Mouse (Mus musculus) spleen, postnatal 36 days (tissue): ENCODE measurements at regions not wholly inside any gene's neighbourhood (a gene's known extent, or its start where the extent isn't known, plus 50 kb on each side); places are given as distances from the start of the nearest gene placed in this dataset.

Experiments used
- DNase-seq, 2 experiments: peaks; one replicate each; pipeline ENCODE4 v3.0.0; 2022; ENCODE audit warnings: low spot score in 2 of 2, mixed read lengths in 1 of 2

- no peak for DNase-seq
Observed at GRCm38 (mm10) chr12:52400099-52400498, 103.7 kb upstream of the Arhgap5 start.

- DNase-seq = no peak
Observed at GRCm38 (mm10) chr12:52402711-52403110, 101.1 kb upstream of the Arhgap5 start.

GRCm38 (mm10) chr12:52406386-52406785 lies 97.4 kb upstream of the Arhgap5 start:
- DNase-seq = no peak

GRCm38 (mm10) chr12:52408307-52408895 lies 95.4 kb upstream of the Arhgap5 start:
- no peak for DNase-seq

- no peak for DNase-seq
Observed at GRCm38 (mm10) chr12:52409221-52409620, 94.6 kb upstream of the Arhgap5 start.

GRCm38 (mm10) chr12:52412172-52412571 lies 91.6 kb upstream of the Arhgap5 start:
- DNase-seq = no peak

GRCm38 (mm10) chr12:52413046-52413473 lies 90.7 kb upstream of the Arhgap5 start:
- no peak for DNase-seq

GRCm38 (mm10) chr12:52422729-52423128 lies 81.0 kb upstream of the Arhgap5 start:
- no peak for DNase-seq

GRCm38 (mm10) chr12:52424336-52425034 lies 79.3 kb upstream of the Arhgap5 start:
- no peak for DNase-seq

GRCm38 (mm10) chr12:52429935-52430334 lies 73.8 kb upstream of the Arhgap5 start:
- DNase-seq = no peak

GRCm38 (mm10) chr12:52431933-52432332 lies 71.8 kb upstream of the Arhgap5 start:
- DNase-seq = no peak

GRCm38 (mm10) chr12:52434021-52434420 lies 69.8 kb upstream of the Arhgap5 start:
- DNase-seq = no peak

GRCm38 (mm10) chr12:52435321-52435720 lies 68.5 kb upstream of the Arhgap5 start:
- DNase-seq = no peak

GRCm38 (mm10) chr12:52435795-52436211 lies 68.0 kb upstream of the Arhgap5 start:
- DNase-seq = no peak

GRCm38 (mm10) chr12:52436941-52437340 lies 66.8 kb upstream of the Arhgap5 start:
- no peak for DNase-seq

GRCm38 (mm10) chr12:52439241-52439640 lies 64.5 kb upstream of the Arhgap5 start:
- DNase-seq = no peak

- no peak for DNase-seq
Observed at GRCm38 (mm10) chr12:52440868-52441365, 62.9 kb upstream of the Arhgap5 start.

GRCm38 (mm10) chr12:52442337-52442736 lies 61.4 kb upstream of the Arhgap5 start:
- DNase-seq = no peak

GRCm38 (mm10) chr12:52445731-52446130 lies 58.0 kb upstream of the Arhgap5 start:
- DNase-seq = no peak

- no peak for DNase-seq
Observed at GRCm38 (mm10) chr12:52446501-52446900, 57.3 kb upstream of the Arhgap5 start.

GRCm38 (mm10) chr12:52447482-52447881 lies 56.3 kb upstream of the Arhgap5 start:
- DNase-seq = no peak

GRCm38 (mm10) chr12:52448218-52448617 lies 55.6 kb upstream of the Arhgap5 start:
- DNase-seq = no peak

GRCm38 (mm10) chr12:52453890-52454289 lies 49.9 kb upstream of the Arhgap5 start:
- no peak for DNase-seq
